Mouse (Mus musculus) forebrain, embryonic 14.5 days (tissue): ENCODE data around the gene Slc45a1. TPM values are rescaled to one million over a fixed set of nuclear protein-coding genes. Genes with fewer than 3 reads are reported as not detected.
A peak's percentile ranks its signal among the peaks of the same experiment; 100 is the strongest.

Source experiments
- ATAC-seq: fragments of 200-750 bp; cut with Nextera tagmentation; 2 replicates; pipeline ENCODE4 v1.8.0; 2017; ENCODE audit warnings: mild to moderate bottlenecking, moderate library complexity
- DNase-seq: peaks from one replicate; pipeline ENCODE4 v3.0.0-alpha.2; 2015; ENCODE audit warnings: low spot score
- H3K27ac ChIP-seq: fragments of 300-500 bp; sonication (generic); 2 replicates; pipeline ENCODE4 v1.5.1; 2014; ENCODE audit warnings: low read depth, mild to moderate bottlenecking, control low read depth, low read length, moderate library complexity
- H3K27me3 ChIP-seq: fragments of 300-500 bp; sonication (generic); replicated peaks from 2 replicates; pipeline ENCODE4 v1.6.1; 2014; ENCODE audit warnings: low read length, control low read depth, mixed read lengths; ENCODE audit not compliant: control insufficient read depth, insufficient read depth
- H3K36me3 ChIP-seq: fragments of 300-500 bp; sonication (generic); 2 replicates; pipeline ENCODE4 v1.6.1; 2014; ENCODE audit warnings: low read length, control low read depth; ENCODE audit not compliant: control insufficient read depth, insufficient read depth
- H3K4me1 ChIP-seq: fragments of 300-500 bp; sonication (generic); 2 replicates; pipeline ENCODE4 v1.6.1; 2014; ENCODE audit warnings: antibody characterized with exemption, low read length, control low read depth; ENCODE audit not compliant: control insufficient read depth, insufficient read depth
- H3K4me2 ChIP-seq: fragments of 300-500 bp; sonication (generic); 2 replicates; pipeline ENCODE4 v1.6.1; 2014; ENCODE audit warnings: mild to moderate bottlenecking, control low read depth, low read length
- H3K4me3 ChIP-seq: fragments of 300-500 bp; sonication (generic); 2 replicates; pipeline ENCODE4 v1.5.1; 2014; ENCODE audit warnings: low read depth, low read length, control low read depth
- H3K9ac ChIP-seq: fragments of 300-500 bp; sonication (generic); 2 replicates; pipeline ENCODE4 v1.6.1; 2014; ENCODE audit warnings: mild to moderate bottlenecking, low read length, control low read depth, moderate library complexity
- H3K9me3 ChIP-seq: fragments of 300-500 bp; sonication (generic); replicated peaks from 2 replicates; pipeline ENCODE4 v1.6.1; 2016; ENCODE audit warnings: low read length, control low read depth, mixed read lengths; ENCODE audit not compliant: control insufficient read depth
- WGBS: fragments of 180-500 bp; shearing (Covaris S2); extraction: QIAGEN DNeasy Blood & Tissue Kit; methylation state at CpG from one replicate; pipeline ENCODE4 v1.1.7; 2014; 5-methylcytosine and 5-hydroxymethylcytosine counted together
- polyA plus RNA-seq: library from polyadenylated mRNA; unstranded; fragments of >200 nt; fragmentation: Nextera tagmentation; extraction: Ambion mirVana; gene quantifications from 2 replicates; pipeline ENCODE4 v1.2.1, GENCODE M21; 2014

The Slc45a1 gene
- polyA plus RNA-seq, 1 experiment from 2014 or later = 13.1 TPM

DNA sequence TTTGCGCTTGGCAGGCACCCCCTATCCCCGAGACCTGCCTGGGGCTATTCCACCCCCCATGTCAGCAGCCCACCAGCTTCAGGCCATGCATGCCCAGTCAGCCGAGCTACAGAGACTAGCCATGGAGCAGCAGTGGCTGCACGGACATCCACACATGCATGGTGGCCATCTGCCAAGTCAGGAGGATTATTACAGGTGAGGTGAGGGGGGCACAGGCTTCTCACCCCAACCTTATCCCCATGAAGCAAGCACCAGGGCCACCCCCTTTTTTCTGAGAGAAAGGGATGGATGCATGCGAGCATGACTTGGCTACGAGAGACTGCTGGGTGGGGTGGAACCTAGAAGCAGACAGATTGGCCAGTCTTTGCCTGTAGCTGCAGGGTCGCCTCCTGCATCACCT, 33.0 kb downstream of the Slc45a1 start:
- H3K27ac ChIP-seq = no peak overlapping the region

DNA sequence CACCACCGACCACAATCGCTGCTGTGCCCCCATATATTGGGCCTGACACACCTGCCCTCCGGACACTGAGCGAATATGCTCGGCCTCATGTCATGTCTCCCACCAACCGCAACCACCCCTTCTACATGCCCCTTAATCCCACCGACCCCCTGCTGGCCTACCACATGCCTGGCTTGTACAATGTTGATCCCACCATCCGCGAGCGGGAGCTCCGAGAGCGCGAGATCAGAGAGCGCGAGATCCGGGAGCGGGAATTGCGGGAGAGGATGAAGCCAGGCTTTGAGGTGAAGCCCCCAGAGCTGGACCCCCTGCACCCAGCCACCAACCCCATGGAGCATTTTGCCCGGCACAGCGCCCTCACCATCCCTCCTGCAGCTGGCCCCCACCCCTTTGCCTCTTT, 35.1 kb downstream of the Slc45a1 start:
- no peak for DNase-seq
- Histone ChIP-seq H3K27ac (no peak overlapping the region), H3K4me2 (no peak overlapping the region), H3K4me1 (no peaks in the 10 kb centered on the region), H3K4me3 (no peak overlapping the region), H3K9me3 (no peaks in the 10 kb centered on the region), H3K36me3 (peaks cover 85% of the 10 kb centered on the region), H3K9ac (no peak overlapping the region), H3K27me3 (no peaks in the 10 kb centered on the region)
- no peak for ATAC-seq
- WGBS = 93% methylated on average over 20 of the region's 20 CpGs

More for the DNA sequence above, 33.0 kb downstream of the Slc45a1 start:
- no peak overlapping the region for H3K4me3 ChIP-seq
- H3K9me3 ChIP-seq = no peaks in the 10 kb centered on the region
- ATAC-seq = no peak
- H3K4me1 ChIP-seq = no peaks in the 10 kb centered on the region
- DNase-seq = no peak
- no peak overlapping the region for H3K4me2 ChIP-seq
- H3K9ac ChIP-seq = no peak overlapping the region
- H3K27me3 ChIP-seq = no peaks in the 10 kb centered on the region
- WGBS = 88% methylated on average over 7 of the region's 7 CpGs
- H3K36me3 ChIP-seq = peaks cover 76% of the 10 kb centered on the region

DNA sequence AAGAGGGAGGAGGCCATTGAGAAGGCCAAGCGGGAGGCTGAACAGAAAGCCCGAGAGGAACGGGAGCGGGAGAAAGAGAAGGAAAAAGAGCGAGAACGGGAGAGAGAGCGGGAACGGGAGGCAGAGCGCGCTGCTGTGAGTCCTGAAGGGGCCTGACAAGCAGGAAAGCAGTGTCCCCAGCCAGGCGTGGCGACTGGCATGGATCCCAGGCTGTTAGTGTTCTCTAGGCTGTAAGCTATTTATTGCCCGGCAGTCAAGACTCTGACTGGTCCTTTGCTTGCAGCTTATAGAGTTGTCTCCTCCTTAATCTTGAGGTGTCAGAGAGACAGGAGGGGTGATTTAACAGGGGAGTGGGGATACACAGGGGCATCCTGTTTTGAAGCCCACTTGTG, 35.9 kb downstream of the Slc45a1 start:
- Histone ChIP-seq H3K4me2 (no peak overlapping the region), H3K9me3 (no peaks in the 10 kb centered on the region), H3K4me1 (no peaks in the 10 kb centered on the region), H3K4me3 (no peak overlapping the region), H3K9ac (no peak overlapping the region), H3K27me3 (no peaks in the 10 kb centered on the region), H3K27ac (no peak overlapping the region), H3K36me3 (peaks cover 91% of the 10 kb centered on the region)
- peak; percentile 33 for DNase-seq
- ATAC-seq = no peak
- WGBS = 75% methylated on average over 13 of the region's 13 CpGs

DNA sequence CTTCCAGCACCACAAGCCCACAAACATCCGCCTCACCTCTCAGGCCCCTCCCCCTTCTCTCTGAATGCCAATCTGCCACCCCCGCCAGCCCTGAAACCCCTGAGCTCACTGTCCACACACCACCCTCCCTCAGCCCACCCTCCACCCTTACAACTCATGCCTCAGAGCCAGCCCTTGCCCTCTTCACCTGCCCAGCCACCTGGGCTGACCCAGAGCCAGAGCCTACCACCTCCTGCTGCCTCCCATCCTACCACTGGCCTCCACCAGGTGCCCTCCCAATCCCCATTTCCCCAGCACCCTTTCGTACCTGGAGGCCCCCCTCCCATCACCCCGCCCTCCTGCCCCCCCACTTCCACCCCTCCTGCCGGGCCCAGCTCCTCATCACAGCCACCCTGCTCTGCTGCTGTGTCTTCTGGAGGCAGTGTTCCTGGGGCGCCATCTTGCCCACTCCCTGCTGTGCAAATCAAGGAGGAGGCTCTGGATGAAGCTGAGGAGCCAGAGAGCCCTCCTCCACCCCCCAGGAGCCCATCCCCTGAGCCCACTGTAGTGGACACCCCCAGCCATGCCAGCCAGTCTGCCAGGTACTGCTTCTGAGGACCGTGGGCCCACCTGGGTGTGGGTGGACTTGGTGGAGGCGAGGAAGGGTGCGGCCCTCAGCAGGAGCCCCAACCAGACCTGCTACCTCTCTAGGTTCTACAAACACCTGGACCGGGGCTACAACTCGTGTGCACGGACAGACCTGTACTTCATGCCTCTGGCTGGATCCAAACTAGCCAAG, 36.5 kb downstream of the Slc45a1 start:
- peaks cover 89% of the 10 kb centered on the region for H3K36me3 ChIP-seq
- H3K27ac ChIP-seq = no peak overlapping the region
- no peak for DNase-seq
- 0 out of 2 replicates have a peak, but pooled peaks have one; percentile 16 for ATAC-seq
- no peak overlapping the region for H3K4me2 ChIP-seq
- no peaks in the 10 kb centered on the region for H3K9me3 ChIP-seq
- no peaks in the 10 kb centered on the region for H3K27me3 ChIP-seq
- no peak overlapping the region for H3K9ac ChIP-seq
- H3K4me3 ChIP-seq = no peak overlapping the region
- no peaks in the 10 kb centered on the region for H3K4me1 ChIP-seq
- 91% methylated on average over 12 of the region's 12 CpGs for WGBS

DNA sequence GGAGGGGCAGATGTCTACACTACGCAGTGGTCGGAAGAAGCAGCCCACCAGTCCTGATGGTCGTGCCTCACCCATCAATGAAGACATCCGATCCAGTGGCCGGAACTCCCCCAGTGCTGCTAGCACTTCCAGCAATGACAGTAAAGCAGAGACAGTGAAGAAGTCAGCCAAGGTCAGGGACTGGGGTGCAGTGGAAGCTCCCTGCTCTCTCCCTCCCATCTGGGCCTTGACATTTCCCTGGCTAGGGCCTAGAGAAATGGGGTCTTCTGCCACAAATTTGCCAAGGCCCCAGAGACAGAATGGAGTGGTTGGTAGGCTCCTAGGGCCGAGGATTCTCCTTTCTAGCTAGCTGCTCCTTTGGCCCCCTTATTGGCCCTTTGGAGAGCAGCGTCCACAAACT, 38.3 kb downstream of the Slc45a1 start:
- Histone ChIP-seq H3K4me2 (no peak overlapping the region), H3K4me3 (no peak overlapping the region), H3K9me3 (no peaks in the 10 kb centered on the region), H3K9ac (no peak overlapping the region), H3K27me3 (no peaks in the 10 kb centered on the region), H3K36me3 (peaks cover 75% of the 10 kb centered on the region), H3K27ac (no peak overlapping the region), H3K4me1 (no peaks in the 10 kb centered on the region)
- DNase-seq (no peak), ATAC-seq (no peak)
- WGBS = 93% methylated on average over 7 of the region's 7 CpGs

DNA sequence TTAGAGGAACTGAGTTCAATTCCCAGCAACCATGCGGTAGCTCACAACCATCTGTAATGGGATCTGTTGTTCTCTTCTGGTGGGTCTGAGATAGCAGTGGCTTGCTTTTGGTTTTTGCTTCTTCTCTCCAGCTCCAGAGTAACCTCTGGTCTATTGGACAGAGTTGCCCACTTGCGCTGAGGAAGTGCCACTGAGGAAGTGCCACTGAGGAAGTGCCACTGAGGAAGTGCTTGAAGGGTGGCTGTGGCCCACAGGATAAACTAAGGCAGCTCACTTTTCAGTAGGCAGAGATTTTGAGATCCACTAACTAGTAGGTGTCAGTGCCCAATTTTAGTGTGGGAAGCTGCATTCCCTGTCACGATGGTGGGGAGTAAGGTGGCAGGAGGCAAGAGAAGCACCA, 43.3 kb downstream of the Slc45a1 start:
- WGBS = 100% methylated on average over 3 of the region's 3 CpGs
- peaks cover 24% of the 10 kb centered on the region for H3K36me3 ChIP-seq
- H3K4me2 ChIP-seq = no peak overlapping the region
- no peak overlapping the region for H3K4me3 ChIP-seq
- H3K9me3 ChIP-seq = no peaks in the 10 kb centered on the region
- H3K27ac ChIP-seq = no peak overlapping the region
- no peak for ATAC-seq
- H3K4me1 ChIP-seq = peaks cover 20% of the 10 kb centered on the region
- DNase-seq = no peak
- H3K9ac ChIP-seq = no peak overlapping the region
- no peaks in the 10 kb centered on the region for H3K27me3 ChIP-seq

DNA sequence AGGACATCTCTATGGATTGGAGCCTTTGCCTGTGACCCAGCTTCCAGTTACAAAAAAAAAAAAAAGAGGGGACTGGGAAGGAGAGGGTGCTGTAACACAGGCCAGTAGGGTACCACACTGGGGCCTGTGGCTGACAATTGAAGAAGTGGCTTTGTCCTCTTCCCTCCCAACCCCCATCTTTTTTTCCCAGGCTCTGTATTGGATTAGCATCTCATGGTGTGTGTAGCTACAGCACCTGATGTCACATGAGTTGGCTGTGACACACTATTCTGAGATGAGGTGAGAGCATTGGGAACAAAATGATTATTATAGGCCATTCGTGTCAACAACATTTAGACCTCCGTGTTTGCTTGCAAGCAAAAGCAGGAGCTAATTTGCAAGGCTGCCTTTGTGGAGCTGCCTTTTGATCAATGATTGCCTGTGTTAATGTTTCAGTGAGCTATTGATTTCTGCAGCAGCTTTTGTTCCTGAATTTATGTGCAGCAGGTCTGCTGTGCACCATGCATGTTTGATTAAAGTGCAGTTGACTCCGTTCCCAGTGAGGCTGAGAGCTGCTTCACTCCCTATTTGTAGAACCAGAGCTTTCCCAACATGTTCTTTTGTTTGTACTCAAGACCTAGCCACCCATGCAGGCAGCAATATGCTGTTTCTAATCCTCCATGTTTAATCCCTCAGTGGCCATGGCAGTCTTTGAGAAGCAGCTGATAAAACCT, 45.4 kb downstream of the Slc45a1 start:
- H3K4me2 ChIP-seq = no peak overlapping the region
- 10% methylated on average over 3 of the region's 3 CpGs for WGBS
- DNase-seq = peak; percentile 82

DNA sequence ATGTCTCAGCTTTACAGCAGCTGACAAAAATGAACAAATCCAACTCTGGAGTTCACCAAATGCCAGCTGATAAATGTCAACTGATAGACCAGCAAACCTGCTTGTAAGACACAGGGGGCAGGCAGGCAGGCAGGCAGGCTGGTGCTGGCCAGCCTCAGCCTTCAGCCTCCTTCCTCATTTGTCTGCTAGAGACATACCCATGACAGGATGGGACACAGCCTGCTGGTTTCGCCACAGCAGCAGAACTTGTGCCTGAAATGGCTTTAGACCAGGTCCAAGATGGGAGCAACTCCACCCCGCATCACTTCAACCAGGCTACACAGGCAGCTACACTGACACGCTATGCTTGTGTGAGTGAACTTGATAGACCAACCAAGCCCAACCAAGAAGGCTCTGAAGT, 46.2 kb downstream of the Slc45a1 start:
- Histone ChIP-seq H3K36me3 (no peaks in the 10 kb centered on the region), H3K27ac (peak overlapping the region; percentile 81), H3K4me3 (no peak overlapping the region), H3K4me2 (no peak overlapping the region), H3K9me3 (no peaks in the 10 kb centered on the region), H3K4me1 (peaks cover 20% of the 10 kb centered on the region), H3K27me3 (no peaks in the 10 kb centered on the region), H3K9ac (no peak overlapping the region; the same call in 1 of the 2 replicates)
- DNase-seq (no peak), ATAC-seq (no peak)
- WGBS = 77% methylated on average over 3 of the region's 3 CpGs

More for the DNA sequence above, 45.4 kb downstream of the Slc45a1 start:
- Histone ChIP-seq H3K36me3 (peaks cover 4% of the 10 kb centered on the region), H3K9ac (no peak overlapping the region; the same call in 1 of the 2 replicates), H3K4me1 (peaks cover 20% of the 10 kb centered on the region), H3K4me3 (no peak overlapping the region), H3K27me3 (no peaks in the 10 kb centered on the region), H3K9me3 (no peaks in the 10 kb centered on the region), H3K27ac (peak overlapping the region; percentile 81)
- ATAC-seq = peak; percentile 84
